Mouse (Mus musculus) cortical plate, adult 2 months (tissue): ENCODE measurements at regions not wholly inside any gene's neighbourhood (a gene's known extent, or its start where the extent isn't known, plus 50 kb on each side); places are given as distances from the start of the nearest gene placed in this dataset.
"Not testable (repeated sequence)": the region's sequence is repeated elsewhere in the genome, so short reads cannot be mapped to it uniquely, and the experiment has no call there.

ENCODE experiments used
- CTCF ChIP-seq: fragments of 200-500 bp; IDR thresholded peaks from 2 replicates; pipeline ENCODE4 v1.5.1; 2011; ENCODE audit warnings: mild to moderate bottlenecking, control low read depth, low read length; ENCODE audit not compliant: insufficient read depth; ENCODE audit errors: extremely low read depth
- POLR2A ChIP-seq: fragments of 200-500 bp; IDR thresholded peaks from 2 replicates; pipeline ENCODE4 v1.6.1; 2011; ENCODE audit warnings: mild to moderate bottlenecking, low read length, control low read depth; ENCODE audit not compliant: insufficient read depth; ENCODE audit errors: extremely low read depth

DNA sequence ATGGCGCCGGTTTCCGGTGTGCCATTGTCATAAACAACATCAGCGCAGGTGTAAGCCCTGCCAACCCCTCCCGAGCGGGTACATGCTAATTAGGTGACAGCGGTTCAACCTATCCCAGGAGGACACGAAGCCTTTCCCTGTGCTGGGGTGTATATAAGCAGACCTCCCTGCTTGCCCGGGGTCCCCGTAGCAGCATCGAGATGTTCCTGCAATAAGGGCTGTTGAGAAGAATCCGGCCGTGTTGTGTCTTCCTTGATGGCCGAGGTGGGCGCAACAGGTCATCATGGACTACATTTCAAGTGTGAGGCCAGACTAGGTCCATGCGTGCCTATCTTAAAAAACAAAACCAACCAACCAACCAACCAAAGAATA lies 83.7 kb upstream of the Fam174b start:
- TF ChIP-seq CTCF, POLR2A: not testable (repeated sequence)
